Mouse (Mus musculus) testis, adult 2 months (tissue): ENCODE results near the gene Clcn7. TPM values are rescaled to one million over a fixed set of nuclear protein-coding genes. Genes with fewer than 3 reads are reported as not detected.
"Not testable (repeated sequence)": the region's sequence is repeated elsewhere in the genome, so short reads cannot be mapped to it uniquely, and the experiment has no call there.

Source experiments
- H3K27ac ChIP-seq: fragments of 200-500 bp; 2 replicates; pipeline ENCODE4 v1.5.1; 2012; ENCODE audit warnings: low read depth, low read length; ENCODE audit not compliant: control insufficient read depth, insufficient read depth
- H3K27me3 ChIP-seq: fragments of 200-500 bp; 2 replicates; pipeline ENCODE4 v1.6.1; 2012; ENCODE audit warnings: mild to moderate bottlenecking, low read length, moderate library complexity; ENCODE audit not compliant: control insufficient read depth, insufficient read depth
- H3K36me3 ChIP-seq: fragments of 200-500 bp; 2 replicates; pipeline ENCODE4 v1.6.1; 2012; ENCODE audit warnings: mild to moderate bottlenecking, low read length; ENCODE audit not compliant: control insufficient read depth, insufficient read depth
- H3K4me1 ChIP-seq: fragments of 200-500 bp; 2 replicates; pipeline ENCODE4 v1.6.1; 2012; ENCODE audit warnings: low read length; ENCODE audit not compliant: control insufficient read depth, insufficient read depth
- H3K4me3 ChIP-seq: fragments of 200-500 bp; 2 replicates; pipeline ENCODE4 v1.5.1; 2012; ENCODE audit warnings: low read depth, mild to moderate bottlenecking, low read length, moderate library complexity, mixed read lengths; ENCODE audit not compliant: control insufficient read depth
- CTCF ChIP-seq: fragments of 200-500 bp; IDR thresholded peaks from 2 replicates; pipeline ENCODE4 v1.5.1; 2012; ENCODE audit warnings: low read depth, mild to moderate bottlenecking, inconsistent platforms, low read length, moderate library complexity; ENCODE audit not compliant: control insufficient read depth, insufficient read depth, insufficient replicate concordance
- POLR2A ChIP-seq: fragments of 200-500 bp; IDR thresholded peaks from 2 replicates; pipeline ENCODE4 v1.6.1; 2012; ENCODE audit warnings: low read depth, mild to moderate bottlenecking, inconsistent platforms, low read length, moderate library complexity; ENCODE audit not compliant: control insufficient read depth
- polyA plus RNA-seq: library from polyadenylated mRNA; depleted of rRNA; stranded (reverse); fragments of >200 nt; gene quantifications from 2 replicates; pipeline ENCODE4 v1.2.3, GENCODE M21; 2012

Clcn7 gene
- polyA plus RNA-seq, 1 experiment: 14.1 TPM

DNA sequence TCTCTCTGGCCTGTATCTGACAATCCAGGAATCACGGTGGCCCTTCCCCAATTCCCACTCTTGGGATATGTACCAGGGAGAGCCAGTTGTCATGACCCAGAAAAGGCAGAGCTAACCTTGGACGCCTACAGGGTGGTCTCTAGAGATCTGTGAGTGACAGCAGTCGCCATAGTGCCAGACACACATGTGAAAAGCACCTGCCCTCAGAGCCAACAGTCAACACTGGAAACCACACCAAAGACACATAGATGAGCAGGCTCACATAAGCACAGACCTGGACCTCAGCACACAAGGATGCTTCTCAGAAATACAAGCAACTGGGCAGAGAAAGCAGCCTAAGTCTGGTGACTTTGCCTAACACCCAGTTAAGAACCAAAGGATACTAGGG lies 20.8 kb upstream of the Clcn7 start:
- H3K27ac ChIP-seq: no peak overlapping the region
- H3K36me3 ChIP-seq: no peaks in the 10 kb centered on the region

DNA sequence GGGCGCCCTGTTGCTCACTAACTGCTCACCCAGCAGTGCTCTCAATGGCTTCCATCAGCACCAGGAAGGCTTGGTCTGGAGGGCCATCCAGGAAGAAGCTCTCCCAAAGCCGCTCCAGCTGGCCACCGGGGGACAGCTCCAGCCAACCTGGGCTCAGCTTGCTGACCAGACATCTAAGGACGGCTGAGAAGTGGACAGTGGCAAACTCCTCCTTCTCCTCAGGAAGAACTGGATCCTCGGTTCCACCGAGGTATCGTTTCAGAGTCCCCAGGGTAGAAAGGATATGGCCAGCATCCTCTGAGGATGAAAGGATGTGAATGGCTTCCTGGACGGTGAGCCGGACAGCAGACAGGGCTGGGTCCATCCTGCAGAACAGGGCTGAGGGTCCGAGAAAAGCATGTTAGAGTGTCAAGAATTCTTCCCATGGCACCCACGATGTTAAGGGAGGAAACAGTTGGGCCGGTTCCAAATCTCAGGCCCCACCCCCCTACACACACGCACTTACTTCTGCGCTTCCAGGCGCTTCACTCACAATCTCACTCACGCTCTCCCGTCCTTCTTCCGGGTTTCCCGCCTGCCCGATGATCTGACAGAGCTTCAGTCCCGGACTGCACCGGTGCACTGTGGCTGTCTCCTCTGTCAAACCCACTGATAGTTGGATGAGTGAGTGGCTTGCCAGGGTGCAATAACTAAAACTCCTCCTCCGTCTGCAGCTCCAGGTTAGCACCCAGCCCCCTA lies 18.1 kb upstream of the Clcn7 start:
- Histone ChIP-seq H3K4me3 (peak overlapping the region; percentile 89), H3K36me3 (no peaks in the 10 kb centered on the region), H3K4me1 (peaks cover 10% of the 10 kb centered on the region), H3K27ac (peak overlapping the region; percentile 89), H3K27me3 (no peaks in the 10 kb centered on the region)
- TF ChIP-seq CTCF (no peak), POLR2A (no peak)

More for the DNA sequence above, 20.8 kb upstream of the Clcn7 start:
- no peaks in the 10 kb centered on the region for H3K27me3 ChIP-seq
- H3K4me3 ChIP-seq: no peak overlapping the region
- TF ChIP-seq POLR2A (no peak), CTCF (no peak)
- H3K4me1 ChIP-seq: peaks cover 10% of the 10 kb centered on the region

DNA sequence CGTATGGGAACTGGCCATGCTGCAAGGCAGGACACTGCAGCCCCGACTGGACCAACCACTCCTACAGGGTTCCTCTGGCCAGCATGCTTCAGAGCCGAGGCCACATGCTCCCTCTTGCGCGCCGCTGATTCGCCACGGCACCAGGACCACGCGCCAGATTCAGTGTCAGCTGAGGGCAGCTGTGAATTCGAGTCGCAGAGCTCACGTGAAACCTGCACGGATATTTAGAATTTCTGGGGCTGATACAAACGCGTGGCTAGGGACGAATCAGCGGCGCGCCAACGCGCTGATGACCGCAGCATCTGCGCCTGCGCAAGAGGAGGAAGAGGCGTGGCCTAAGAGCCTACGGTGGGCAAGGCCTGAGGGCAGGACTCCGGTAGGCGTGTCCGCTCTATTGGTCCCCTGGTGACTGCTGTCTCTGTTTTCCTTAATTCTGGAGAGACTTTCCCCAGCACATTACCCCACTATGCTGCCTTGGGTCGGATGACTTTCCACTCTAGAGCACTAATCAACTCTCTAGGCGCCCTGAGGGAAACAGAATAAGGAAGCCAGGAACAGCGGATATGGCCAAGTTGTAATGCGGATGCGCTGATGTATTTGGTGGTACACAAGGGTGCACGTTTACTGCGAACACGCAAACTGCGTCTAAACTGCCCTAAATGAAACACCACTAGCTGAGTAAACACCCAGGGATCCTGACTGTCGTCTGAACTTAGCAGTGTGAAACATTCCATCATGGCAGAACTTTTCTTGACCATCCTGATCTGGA lies 17.3 kb upstream of the Clcn7 start, which contains the start of gene Telo2:
Telo2 (minus strand) TSS at position 304 of the 769 bp plus-strand sequence.
- Histone ChIP-seq H3K36me3 (no peaks in the 10 kb centered on the region), H3K27ac (peak within 1 kb of the TSS; percentile 89), H3K4me3 (peak within 1 kb of the TSS; percentile 89), H3K27me3 (no peaks in the 10 kb centered on the region), H3K4me1 (peaks cover 10% of the 10 kb centered on the region)
- TF ChIP-seq POLR2A (peak; percentile 98), CTCF (no peak)

DNA sequence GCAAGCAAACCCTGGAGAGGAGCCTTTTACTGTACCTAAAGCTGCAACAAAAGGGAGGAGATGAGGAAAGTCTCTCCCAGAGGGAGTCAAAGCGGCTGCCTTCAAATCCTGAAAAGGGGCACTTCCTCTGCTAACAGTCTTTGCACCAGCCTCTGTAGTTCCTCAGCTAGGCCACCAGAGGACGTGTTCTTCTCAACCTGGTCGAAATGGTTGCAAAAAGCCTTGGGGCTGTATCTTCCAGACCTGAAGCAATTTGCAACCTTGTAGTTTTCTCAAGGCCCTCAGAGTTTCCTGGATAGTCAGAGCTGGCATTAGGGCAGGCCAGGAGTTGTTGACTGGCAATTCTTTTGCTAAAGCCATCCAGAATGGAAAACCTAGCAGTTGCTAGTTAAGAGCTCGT lies 15.9 kb upstream of the Clcn7 start:
- no peak overlapping the region for H3K4me3 ChIP-seq
- H3K27me3 ChIP-seq: no peaks in the 10 kb centered on the region
- TF ChIP-seq POLR2A (no peak), CTCF (peak; percentile 49; the same call in 1 of the 2 replicates)
- H3K4me1 ChIP-seq: peaks cover 10% of the 10 kb centered on the region
- H3K36me3 ChIP-seq: no peaks in the 10 kb centered on the region
- H3K27ac ChIP-seq: no peak overlapping the region; the same call in 1 of the 2 replicates

DNA sequence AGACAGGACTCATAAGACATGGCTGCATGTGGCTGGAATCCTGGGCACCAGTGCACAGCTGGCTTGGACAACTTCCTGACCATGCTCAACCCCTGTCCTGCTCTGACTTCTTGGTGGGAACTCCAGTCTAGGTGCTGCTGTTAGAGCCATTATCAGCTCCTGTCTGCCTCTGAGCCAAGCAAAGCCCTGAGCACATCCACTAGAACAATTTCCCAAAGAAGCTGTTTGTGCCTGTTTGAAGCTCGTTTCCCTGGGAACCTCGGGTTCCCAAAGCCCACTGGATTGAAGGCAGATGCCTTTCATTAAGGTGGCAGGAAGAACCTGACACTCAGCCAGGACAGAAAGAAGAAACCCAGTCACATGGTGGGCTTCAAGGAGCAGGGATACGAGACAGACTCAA lies 12.8 kb upstream of the Clcn7 start, which contains the start of gene Ptx4:
Ptx4 (plus strand) TSS at position 355 of the 400 bp plus-strand sequence.
- Histone ChIP-seq H3K36me3 (no peaks in the 10 kb centered on the region), H3K4me3 (no peak within 1 kb of the TSS), H3K27ac (no peak within 1 kb of the TSS), H3K4me1 (peaks cover 1% of the 10 kb centered on the region), H3K27me3 (no peaks in the 10 kb centered on the region)
- TF ChIP-seq POLR2A (no peak), CTCF (no peak)

DNA sequence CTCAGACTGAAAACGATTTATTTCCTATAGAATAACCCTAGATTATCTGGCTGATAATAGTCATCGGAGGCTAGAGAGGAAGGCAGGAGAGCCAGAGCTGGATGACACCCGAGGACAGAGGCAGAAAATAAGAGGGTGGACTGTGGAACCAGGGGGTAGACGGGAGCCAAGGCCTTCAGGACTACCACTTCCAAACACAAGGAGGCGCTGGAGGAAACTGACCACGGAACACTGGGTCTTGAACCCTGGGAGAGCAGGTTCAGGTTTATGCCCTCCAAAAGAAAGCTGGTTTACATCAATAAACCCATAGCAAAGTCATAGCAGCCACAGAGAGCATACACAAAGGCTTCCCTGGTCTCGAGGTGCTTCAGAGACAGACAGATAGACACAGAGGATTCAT lies 9.2 kb upstream of the Clcn7 start:
- H3K4me3 ChIP-seq: no peak overlapping the region
- no peaks in the 10 kb centered on the region for H3K27me3 ChIP-seq
- no peaks in the 10 kb centered on the region for H3K36me3 ChIP-seq
- H3K4me1 ChIP-seq: no peaks in the 10 kb centered on the region
- peak; percentile 31; the same call in 1 of the 2 replicates for TF ChIP-seq CTCF
- no peak for TF ChIP-seq POLR2A
- no peak overlapping the region for H3K27ac ChIP-seq

DNA sequence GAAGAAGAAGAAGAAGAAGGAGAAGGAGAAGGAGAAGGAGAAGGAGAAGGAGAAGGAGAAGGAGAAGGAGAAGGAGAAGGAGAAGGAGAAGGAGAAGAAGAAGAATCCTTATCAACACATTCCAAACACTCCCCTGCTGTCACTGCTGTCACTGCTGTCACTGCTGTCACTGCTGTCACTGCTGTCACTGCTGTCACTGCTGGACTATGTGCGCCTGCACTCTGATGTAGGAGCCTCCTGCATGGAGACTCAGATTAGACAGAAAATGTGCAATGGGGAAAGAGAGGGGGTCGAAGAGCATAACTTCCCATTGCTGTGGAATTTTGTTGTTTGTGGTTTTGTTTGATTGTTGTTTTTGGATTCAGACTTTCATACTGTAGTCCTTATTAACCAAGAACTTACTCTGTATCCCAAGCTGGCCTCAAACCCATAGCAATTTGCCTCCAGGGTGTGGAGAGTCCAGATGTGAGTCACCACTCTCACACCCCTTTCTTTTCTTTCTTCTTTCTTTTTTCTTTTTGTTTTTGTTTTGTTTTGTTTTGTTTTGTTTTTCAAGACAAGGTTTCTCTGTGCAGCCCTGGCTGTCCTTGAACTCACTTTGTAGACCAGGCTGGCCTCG lies 7.6 kb upstream of the Clcn7 start:
- not testable (repeated sequence) for H3K4me1 ChIP-seq, H3K27me3 ChIP-seq, H3K36me3 ChIP-seq, H3K27ac ChIP-seq, H3K4me3 ChIP-seq
